Mouse (Mus musculus) hindbrain, embryonic 10.5 days (tissue): ENCODE measurements at regions not wholly inside any gene's neighbourhood (a gene's known extent, or its start where the extent isn't known, plus 50 kb on each side); places are given as distances from the start of the nearest gene placed in this dataset.

Experiments
- DNase-seq: peaks from one replicate; pipeline ENCODE4 v3.0.0-alpha.2; 2017; ENCODE audit warnings: low spot score
- H3K27ac ChIP-seq: fragments of 300-500 bp; sonication (generic); 2 replicates; pipeline ENCODE4 v1.5.1; 2016; ENCODE audit warnings: mild to moderate bottlenecking, moderate library complexity
- H3K27me3 ChIP-seq: fragments of 300-500 bp; sonication (generic); 2 replicates; pipeline ENCODE4 v1.6.1; 2016; ENCODE audit warnings: mild to moderate bottlenecking; ENCODE audit not compliant: poor library complexity, insufficient read depth, severe bottlenecking
- H3K36me3 ChIP-seq: fragments of 300-500 bp; sonication (generic); 2 replicates; pipeline ENCODE4 v1.6.1; 2016; ENCODE audit warnings: mild to moderate bottlenecking, moderate library complexity
- H3K4me1 ChIP-seq: fragments of 300-500 bp; sonication (generic); replicated peaks from 2 replicates; pipeline ENCODE4 v1.6.1; 2016; ENCODE audit warnings: mild to moderate bottlenecking
- H3K4me3 ChIP-seq: fragments of 300-500 bp; sonication (generic); 2 replicates; pipeline ENCODE4 v1.5.1; 2016; ENCODE audit warnings: mild to moderate bottlenecking, moderate library complexity
- H3K9me3 ChIP-seq: fragments of 300-500 bp; sonication (generic); 2 replicates; pipeline ENCODE4 v1.6.1; 2016; ENCODE audit warnings: mild to moderate bottlenecking, moderate library complexity
- WGBS: fragments of 180-500 bp; shearing (Covaris S2); methylation state at CpG from one replicate; pipeline ENCODE4 v1.1.7; 2016; 5-methylcytosine and 5-hydroxymethylcytosine counted together

DNA sequence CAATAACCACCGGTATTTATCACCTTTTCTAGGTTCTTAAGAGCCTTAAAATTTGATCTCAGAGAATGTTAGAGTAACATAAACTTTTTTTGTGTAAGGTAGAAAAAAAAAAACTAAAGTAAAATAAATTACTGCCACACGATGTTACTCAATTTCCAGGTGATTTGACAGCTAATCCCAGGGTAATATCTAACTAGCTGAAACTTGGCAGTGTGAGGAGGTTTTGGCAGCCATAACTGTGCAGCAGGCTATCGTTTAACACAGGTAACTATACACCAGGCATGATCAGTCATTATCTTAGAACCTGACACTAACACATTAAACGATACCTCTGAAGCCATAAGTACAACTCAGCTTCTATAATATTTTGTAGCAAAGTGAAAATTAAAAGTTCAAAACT is 187.3 kb downstream of the Hlx start:
- Histone ChIP-seq H3K4me3 (no peak overlapping the region), H3K4me1 (no peaks in the 10 kb centered on the region), H3K9me3 (no peaks in the 10 kb centered on the region), H3K27ac (no peak overlapping the region), H3K36me3 (no peaks in the 10 kb centered on the region), H3K27me3 (no peaks in the 10 kb centered on the region)
- no peak for DNase-seq
- 85% methylated on average over 4 of the region's 4 CpGs for WGBS

DNA sequence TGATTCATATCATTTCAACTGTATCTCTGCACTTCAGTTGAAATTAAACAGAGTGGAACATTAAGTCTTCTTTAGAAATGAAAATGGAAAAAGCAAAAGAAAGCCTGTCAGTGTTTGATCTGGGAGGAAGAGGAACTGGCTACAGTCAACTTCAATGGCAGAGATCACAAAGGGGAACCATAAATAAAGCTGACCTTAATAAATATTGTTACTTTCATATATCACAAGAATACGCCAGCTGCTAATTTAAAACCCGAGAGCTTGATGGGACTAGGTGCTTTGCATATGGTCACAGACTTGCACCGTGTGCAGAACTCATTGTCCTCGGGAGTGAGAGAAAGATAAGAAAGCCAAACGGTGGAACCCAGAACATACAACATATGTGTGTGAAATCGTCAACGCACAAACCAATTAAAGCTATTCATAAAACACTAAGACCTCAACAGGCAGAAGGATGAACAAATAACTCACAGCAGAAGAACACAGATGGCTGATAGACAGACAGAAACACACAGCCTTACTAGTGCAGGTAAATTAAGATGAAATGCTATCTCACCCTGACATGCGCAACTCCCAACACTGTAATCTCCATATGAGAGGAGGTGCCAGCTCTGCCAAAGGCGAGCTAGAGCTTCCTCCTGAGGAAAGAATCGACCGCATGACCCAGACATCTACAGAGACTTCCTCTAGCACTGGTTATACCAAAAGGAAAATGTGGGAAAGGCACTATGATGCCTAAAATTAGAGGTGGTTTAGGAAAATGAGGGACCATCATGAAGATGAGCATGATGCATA is 189.9 kb downstream of the Hlx start:
- Histone ChIP-seq H3K9me3 (no peaks in the 10 kb centered on the region), H3K36me3 (no peaks in the 10 kb centered on the region), H3K27me3 (no peaks in the 10 kb centered on the region), H3K27ac (no peak overlapping the region), H3K4me3 (no peak overlapping the region), H3K4me1 (no peaks in the 10 kb centered on the region)
- 89% methylated on average over 11 of the region's 11 CpGs for WGBS
- no peak for DNase-seq

DNA sequence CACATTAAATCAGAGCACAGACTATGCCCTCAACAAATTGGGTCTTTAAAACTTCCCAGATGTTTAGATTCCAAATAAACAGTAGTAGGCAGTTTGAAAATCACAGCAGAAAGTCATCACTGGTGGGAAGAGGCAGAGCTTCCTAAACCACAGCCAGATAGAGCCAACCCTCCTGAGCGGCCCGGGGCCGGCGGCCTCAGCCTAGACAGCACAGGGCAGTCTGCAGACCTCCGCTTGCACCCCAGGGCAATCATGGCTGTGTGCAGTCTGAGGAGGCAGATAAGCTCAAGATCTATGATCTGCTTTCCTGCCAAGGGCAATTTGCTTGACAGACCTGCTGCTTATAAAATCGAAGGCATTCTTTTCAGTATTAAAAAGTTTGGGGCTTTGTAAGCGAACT is 192.6 kb downstream of the Hlx start:
- H3K4me1 ChIP-seq, result no peaks in the 10 kb centered on the region
- WGBS, result 84% methylated on average over 7 of the region's 7 CpGs
- H3K4me3 ChIP-seq, result no peak overlapping the region
- H3K9me3 ChIP-seq, result no peaks in the 10 kb centered on the region
- no peak overlapping the region for H3K27ac ChIP-seq
- H3K36me3 ChIP-seq, result no peaks in the 10 kb centered on the region
- no peak for DNase-seq
- H3K27me3 ChIP-seq, result no peaks in the 10 kb centered on the region

DNA sequence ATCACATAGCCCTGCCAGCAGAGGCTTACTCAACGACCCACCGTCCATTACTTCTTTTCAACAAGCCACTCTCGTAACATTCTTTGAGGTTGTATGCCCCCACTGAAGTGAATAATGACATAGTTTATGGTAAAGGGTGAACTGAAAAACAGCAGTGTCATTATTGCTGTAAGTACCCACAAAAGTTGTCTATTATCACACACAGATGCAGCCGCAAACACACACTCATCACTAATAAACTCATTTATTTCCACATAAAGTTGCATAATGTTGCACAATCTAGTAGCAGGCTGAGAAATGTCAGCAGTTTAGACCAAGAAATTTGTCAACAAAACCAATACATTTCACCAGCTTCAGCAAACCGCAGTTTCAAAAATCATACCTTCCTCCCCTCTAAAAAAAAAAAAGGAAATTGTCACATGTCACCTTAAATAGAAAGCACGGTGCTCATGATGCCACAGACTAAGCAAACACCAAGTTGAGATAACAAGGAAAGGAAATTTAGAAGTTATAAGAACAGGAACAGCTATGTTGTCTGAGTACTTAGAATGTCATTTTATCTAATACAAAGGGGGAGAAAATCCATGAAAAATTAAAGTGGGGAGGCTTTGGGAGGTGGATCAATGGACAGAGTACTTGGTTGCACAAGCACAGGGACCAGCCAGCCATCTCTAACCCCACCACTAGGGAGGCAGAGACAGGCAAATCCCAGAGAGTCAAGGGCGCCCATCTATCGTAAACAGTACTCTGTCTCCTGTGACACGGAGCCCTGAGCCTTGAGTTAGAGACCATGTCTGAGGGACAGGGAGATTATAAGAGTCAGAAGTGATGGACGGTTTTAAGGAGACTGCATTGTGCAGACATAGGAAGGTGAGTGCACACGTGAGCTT is 195.9 kb downstream of the Hlx start:
- Histone ChIP-seq H3K36me3 (no peaks in the 10 kb centered on the region), H3K27ac (no peak overlapping the region), H3K4me1 (no peaks in the 10 kb centered on the region), H3K27me3 (no peaks in the 10 kb centered on the region), H3K9me3 (no peaks in the 10 kb centered on the region), H3K4me3 (no peak overlapping the region)
- DNase-seq, result no peak
- 89% methylated on average over 11 of the region's 11 CpGs for WGBS

DNA sequence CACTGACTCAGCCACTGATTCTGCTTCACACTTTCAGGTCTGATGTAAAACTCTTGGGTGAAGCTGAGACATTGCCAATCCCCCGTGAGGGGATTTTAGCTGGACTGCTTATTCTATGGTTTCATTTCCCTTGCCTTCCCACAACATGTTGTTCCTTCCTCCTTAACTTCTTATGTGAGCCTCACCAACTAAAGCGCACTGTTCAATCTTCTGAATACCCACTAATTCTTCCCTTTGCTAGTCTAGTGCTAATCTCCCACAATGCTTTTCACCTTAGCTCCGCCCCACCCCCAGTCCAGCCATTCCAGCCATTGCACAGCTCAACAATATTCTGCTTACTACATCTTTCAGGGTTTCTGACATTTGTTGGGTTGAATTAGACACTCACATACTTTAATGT is 196.7 kb downstream of the Hlx start:
- 90% methylated on average over 3 of the region's 3 CpGs for WGBS
- Histone ChIP-seq H3K9me3 (no peaks in the 10 kb centered on the region), H3K27me3 (no peaks in the 10 kb centered on the region), H3K4me3 (no peak overlapping the region), H3K36me3 (no peaks in the 10 kb centered on the region), H3K27ac (no peak overlapping the region), H3K4me1 (no peaks in the 10 kb centered on the region)
- DNase-seq, result no peak

DNA sequence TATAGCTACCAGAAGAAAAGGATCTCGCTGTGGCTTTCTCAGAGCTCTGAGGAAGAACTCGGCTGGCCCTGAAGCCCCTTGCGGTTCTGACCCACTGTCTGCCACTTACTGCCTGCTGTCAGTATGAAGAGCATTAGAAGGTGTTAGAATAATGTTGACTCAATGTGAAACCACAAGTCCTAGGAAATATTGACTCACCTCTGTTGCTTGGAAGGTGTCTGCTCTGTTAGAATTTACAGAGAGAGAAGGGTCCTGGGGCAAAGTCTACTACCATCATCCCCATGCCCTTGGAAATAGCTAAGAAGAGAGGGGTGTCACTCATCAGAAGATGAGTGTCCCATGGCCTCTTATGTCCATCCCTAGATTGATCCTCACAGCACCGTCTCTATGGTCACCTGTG is 197.9 kb downstream of the Hlx start:
- Histone ChIP-seq H3K27me3 (no peaks in the 10 kb centered on the region), H3K36me3 (no peaks in the 10 kb centered on the region), H3K4me3 (no peak overlapping the region), H3K9me3 (no peaks in the 10 kb centered on the region), H3K27ac (no peak overlapping the region), H3K4me1 (no peaks in the 10 kb centered on the region)
- DNase-seq, result no peak
- 92% methylated on average over 4 of the region's 4 CpGs for WGBS

DNA sequence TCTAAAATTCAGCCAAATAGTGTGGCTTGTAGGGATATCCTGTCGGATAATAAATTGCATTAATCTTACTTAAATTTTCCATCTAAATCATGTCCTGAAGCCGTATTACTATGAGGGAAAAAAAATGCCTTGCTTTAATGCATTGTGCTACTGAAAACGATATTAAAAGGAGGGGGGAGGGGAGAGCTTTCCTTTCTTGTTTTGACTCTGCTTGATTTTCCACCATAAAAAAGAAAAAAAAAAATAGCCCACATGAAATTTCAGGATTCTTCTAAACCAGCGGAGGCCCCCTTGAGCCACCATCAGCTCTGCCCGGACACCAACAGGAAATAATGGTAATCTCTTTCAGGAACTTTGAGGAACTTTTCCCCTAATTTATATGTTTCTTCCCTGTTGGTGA is 198.5 kb downstream of the Hlx start:
- Histone ChIP-seq H3K4me3 (no peak overlapping the region), H3K27me3 (no peaks in the 10 kb centered on the region), H3K27ac (no peak overlapping the region), H3K36me3 (no peaks in the 10 kb centered on the region), H3K9me3 (no peaks in the 10 kb centered on the region), H3K4me1 (no peaks in the 10 kb centered on the region)
- WGBS, result 85% methylated on average over 5 of the region's 5 CpGs
- DNase-seq, result no peak

DNA sequence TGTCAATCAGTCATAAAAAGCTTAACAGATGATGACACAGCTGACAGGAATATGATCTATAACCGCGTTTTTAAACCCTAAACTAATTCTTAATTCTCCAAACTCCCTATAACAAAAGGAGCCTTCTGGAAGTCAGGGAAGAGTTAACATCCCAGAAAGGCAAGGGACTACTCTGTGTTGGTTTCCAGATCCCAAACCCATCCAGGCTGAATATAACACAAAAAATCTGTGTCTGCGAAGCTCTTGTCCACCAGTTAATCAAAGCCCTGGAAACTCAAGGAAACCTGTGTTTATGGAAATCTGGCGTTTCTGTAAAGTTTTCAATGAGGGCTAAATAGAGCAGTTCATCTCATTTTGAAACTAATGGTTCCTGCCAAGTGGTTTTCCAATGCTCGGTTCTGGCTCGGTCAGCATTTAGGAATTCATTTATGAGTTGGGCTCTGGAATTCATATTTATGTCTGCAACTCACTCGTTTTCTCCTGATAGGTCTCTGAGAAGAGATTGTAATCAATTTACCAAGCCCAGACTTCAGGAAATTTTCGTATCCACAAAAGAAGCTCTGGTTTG is 199.8 kb downstream of the Hlx start:
- no peak overlapping the region for H3K4me3 ChIP-seq
- no peaks in the 10 kb centered on the region for H3K9me3 ChIP-seq
- H3K27me3 ChIP-seq, result no peaks in the 10 kb centered on the region
- H3K4me1 ChIP-seq, result no peaks in the 10 kb centered on the region
- no peak overlapping the region for H3K27ac ChIP-seq
- DNase-seq, result no peak
- 85% methylated on average over 8 of the region's 8 CpGs for WGBS
- no peaks in the 10 kb centered on the region for H3K36me3 ChIP-seq

DNA sequence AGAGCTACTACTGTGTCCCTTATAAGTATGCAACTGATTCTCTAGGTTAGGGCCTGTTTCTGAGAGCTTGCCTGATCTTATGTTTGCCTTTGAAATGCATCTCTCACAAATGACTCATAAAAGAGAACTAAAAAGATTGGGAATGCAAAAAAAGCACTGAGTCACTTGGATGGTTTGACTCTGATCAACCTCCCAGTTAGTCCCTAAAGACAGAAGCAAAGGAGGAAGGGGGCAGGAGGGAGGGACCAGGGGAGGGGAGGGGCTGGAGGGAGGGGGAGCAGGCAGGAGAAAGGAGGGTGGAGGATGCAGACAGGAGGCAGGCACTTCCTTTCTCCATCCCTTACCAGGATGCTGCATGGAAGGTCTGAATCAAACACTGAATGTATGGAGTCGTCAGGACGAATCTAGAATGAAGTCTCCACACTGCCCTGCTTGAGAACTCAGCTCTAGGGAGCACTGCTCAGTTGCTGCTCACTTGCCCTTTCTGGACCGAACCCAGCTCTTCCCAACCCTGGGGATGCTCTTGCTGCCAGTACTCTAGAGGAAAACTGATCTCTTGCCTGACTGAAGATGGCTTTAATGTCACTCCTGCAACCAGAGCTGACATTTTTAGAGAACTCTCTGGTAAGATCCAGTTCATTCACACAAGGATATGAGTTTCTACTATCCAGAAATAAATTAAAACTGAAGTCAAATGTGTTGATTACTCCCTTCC is 201.7 kb downstream of the Hlx start:
- DNase-seq, result no peak
- 54% methylated on average over 3 of the region's 3 CpGs for WGBS
- Histone ChIP-seq H3K4me3 (no peak overlapping the region), H3K27ac (no peak overlapping the region), H3K9me3 (no peaks in the 10 kb centered on the region), H3K4me1 (no peaks in the 10 kb centered on the region), H3K27me3 (no peaks in the 10 kb centered on the region), H3K36me3 (no peaks in the 10 kb centered on the region)

DNA sequence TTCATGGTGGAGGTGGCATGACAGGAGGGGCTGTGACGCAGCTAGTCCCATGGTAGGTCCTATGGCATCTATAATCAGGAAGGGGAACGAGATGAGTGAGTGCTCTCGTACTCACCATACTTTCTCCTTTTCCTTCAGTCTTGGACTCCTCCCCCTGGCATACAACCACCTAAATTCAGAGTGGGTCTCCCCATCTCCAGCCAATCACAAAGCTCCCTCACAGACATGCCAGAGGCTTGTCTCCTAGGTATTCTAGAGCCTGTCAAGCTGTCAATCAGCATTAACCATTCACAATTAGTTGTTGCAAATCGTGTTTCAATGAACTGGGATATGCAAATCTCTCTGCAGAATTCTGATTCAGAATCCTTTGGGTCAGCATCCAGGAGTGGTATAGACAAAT is 206.7 kb downstream of the Hlx start:
- no peaks in the 10 kb centered on the region for H3K9me3 ChIP-seq
- no peaks in the 10 kb centered on the region for H3K4me1 ChIP-seq
- no peak overlapping the region for H3K27ac ChIP-seq
- WGBS, result 73% methylated on average over 4 of the region's 4 CpGs
- DNase-seq, result no peak
- no peaks in the 10 kb centered on the region for H3K27me3 ChIP-seq
- H3K36me3 ChIP-seq, result no peaks in the 10 kb centered on the region
- no peak overlapping the region for H3K4me3 ChIP-seq

DNA sequence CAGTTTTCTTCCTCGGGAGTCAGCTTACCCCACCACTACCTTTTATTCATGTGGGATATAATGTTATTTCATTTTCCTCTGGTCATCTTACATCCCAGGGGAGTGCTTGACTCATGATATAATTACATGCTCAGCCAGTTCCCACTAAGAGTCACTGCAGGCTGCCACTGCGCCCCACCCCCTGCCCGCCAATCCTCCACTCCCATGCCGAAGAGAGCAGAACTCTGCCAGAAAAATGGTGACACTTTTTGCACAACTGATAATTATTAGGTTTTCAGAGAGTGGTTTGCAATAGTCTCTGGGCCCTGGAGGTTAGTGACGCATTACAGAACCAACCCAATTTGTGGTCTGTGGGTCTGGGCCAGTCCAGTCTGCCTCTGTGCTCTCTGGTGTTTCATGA is 212.9 kb downstream of the Hlx start:
- Histone ChIP-seq H3K4me1 (no peaks in the 10 kb centered on the region), H3K36me3 (no peaks in the 10 kb centered on the region), H3K27ac (no peak overlapping the region), H3K27me3 (no peaks in the 10 kb centered on the region), H3K4me3 (no peak overlapping the region), H3K9me3 (no peaks in the 10 kb centered on the region)
- 77% methylated on average over 5 of the region's 5 CpGs for whole genome bisulfite sequencing
- DNase-seq, result no peak

DNA sequence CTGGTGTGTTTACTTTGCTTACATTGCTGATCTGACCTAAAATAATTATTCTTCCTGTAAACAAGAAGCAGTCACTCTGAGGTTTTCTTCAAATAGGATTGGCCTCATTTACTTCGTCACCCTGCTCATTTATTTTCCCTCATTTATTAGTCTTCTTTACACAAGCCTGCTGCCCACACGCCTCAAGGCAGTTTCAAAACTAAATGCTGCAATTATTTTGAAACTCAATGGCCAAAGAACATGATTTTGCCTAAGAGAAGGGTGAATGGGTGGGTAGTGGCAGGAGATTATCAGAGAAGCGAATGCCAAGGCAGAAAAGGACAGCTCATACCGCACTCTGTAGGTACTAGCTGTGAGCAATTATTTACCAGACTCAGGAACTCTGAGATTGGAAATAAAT is 227.8 kb downstream of the Hlx start:
- DNase-seq, result no peak
- Histone ChIP-seq H3K27me3 (no peaks in the 10 kb centered on the region), H3K27ac (no peak overlapping the region), H3K4me1 (no peaks in the 10 kb centered on the region), H3K4me3 (no peak overlapping the region), H3K9me3 (0 out of 2 replicates have a peak, but pooled peaks cover 3% of the 10 kb centered on the region), H3K36me3 (no peaks in the 10 kb centered on the region)
- 90% methylated on average over 4 of the region's 4 CpGs for WGBS
